Mouse (Mus musculus): Measurements from ENCODE around the gene Ccdc51. TPM values are rescaled to one million over a fixed set of nuclear protein-coding genes. Genes with fewer than 3 reads are reported as not detected.
A peak's percentile ranks its signal among the peaks of the same experiment; 100 is the strongest.

The Ccdc51 gene
- polyA plus RNA-seq, 1 experiment: not detected

GRCm38 (mm10) chr9:109055271-109056030 is 26.8 kb upstream of the Ccdc51 start:
- peak overlapping the region; percentile 64 for H3K27ac ChIP-seq (ENCODE audit: insufficient read depth, low read depth, low read length)
- peaks cover 48% of the 10 kb centered on the region for H3K4me1 ChIP-seq (ENCODE audit: control insufficient read depth, insufficient read depth, low read length)
- 86% methylated on average over 12 of the region's 12 CpGs for WGBS
- TF ChIP-seq POLR2A (IDR thresholded peaks at IDR 0.05; ENCODE audit: insufficient read depth, low read depth, low read length) (no peak), CTCF (IDR thresholded peaks at IDR 0.05; ENCODE audit: insufficient read depth, low read depth, low read length) (no peak)
- H3K4me3 ChIP-seq (ENCODE audit: insufficient read depth, low read depth, low read length): peak overlapping the region; percentile 47

GRCm38 (mm10) chr9:109056081-109056690 is 26.1 kb upstream of the Ccdc51 start:
- no peak overlapping the region for H3K4me3 ChIP-seq (ENCODE audit: insufficient read depth, low read depth, low read length)
- peaks cover 48% of the 10 kb centered on the region for H3K4me1 ChIP-seq (ENCODE audit: control insufficient read depth, insufficient read depth, low read length)
- TF ChIP-seq CTCF (IDR thresholded peaks at IDR 0.05; ENCODE audit: insufficient read depth, low read depth, low read length) (no peak), POLR2A (IDR thresholded peaks at IDR 0.05; ENCODE audit: insufficient read depth, low read depth, low read length) (no peak)
- H3K27ac ChIP-seq (ENCODE audit: insufficient read depth, low read depth, low read length): no peak overlapping the region
- WGBS: 91% methylated on average over 17 of the region's 17 CpGs

GRCm38 (mm10) chr9:109056916-109057315 is 25.4 kb upstream of the Ccdc51 start:
- H3K27ac ChIP-seq (ENCODE audit: insufficient read depth, low read depth, low read length): no peak overlapping the region
- peaks cover 48% of the 10 kb centered on the region for H3K4me1 ChIP-seq (ENCODE audit: control insufficient read depth, insufficient read depth, low read length)
- H3K4me3 ChIP-seq (ENCODE audit: insufficient read depth, low read depth, low read length): no peak overlapping the region
- no peak for TF ChIP-seq CTCF (IDR thresholded peaks at IDR 0.05; ENCODE audit: insufficient read depth, low read depth, low read length)
- TF ChIP-seq POLR2A (IDR thresholded peaks at IDR 0.05; ENCODE audit: insufficient read depth, low read depth, low read length): no peak
- WGBS: 87% methylated on average over 4 of the region's 4 CpGs

- 53% methylated on average over 5 of the region's 5 CpGs for WGBS
- no peak overlapping the region for H3K4me3 ChIP-seq (ENCODE audit: insufficient read depth, low read depth, low read length)
- peaks cover 48% of the 10 kb centered on the region for H3K4me1 ChIP-seq (ENCODE audit: control insufficient read depth, insufficient read depth, low read length)
- TF ChIP-seq CTCF (IDR thresholded peaks at IDR 0.05; ENCODE audit: insufficient read depth, low read depth, low read length): no peak
- no peak overlapping the region for H3K27ac ChIP-seq (ENCODE audit: insufficient read depth, low read depth, low read length)
Observed at GRCm38 (mm10) chr9:109057543-109057942, 24.8 kb upstream of the Ccdc51 start.

GRCm38 (mm10) chr9:109058006-109058765 is 24.1 kb upstream of the Ccdc51 start:
- 0 out of 2 replicates have a peak overlapping the region, but pooled peaks have one; percentile 48 for H3K4me3 ChIP-seq (ENCODE audit: insufficient read depth, low read depth, low read length)

GRCm38 (mm10) chr9:109059136-109059903 is 23.0 kb upstream of the Ccdc51 start, which contains the start of gene Trex1:
TSS of gene Trex1 (minus strand) at chr9:109059734.
- peak within 1 kb of the TSS; percentile 48 for H3K4me3 ChIP-seq (ENCODE audit: insufficient read depth, low read depth, low read length)
- no peak for TF ChIP-seq POLR2A (IDR thresholded peaks at IDR 0.05; ENCODE audit: insufficient read depth, low read depth, low read length)
- TF ChIP-seq CTCF (IDR thresholded peaks at IDR 0.05; ENCODE audit: insufficient read depth, low read depth, low read length): peak; percentile 92
- H3K27ac ChIP-seq (ENCODE audit: insufficient read depth, low read depth, low read length): peak within 1 kb of the TSS; percentile 65
- peaks cover 47% of the 10 kb centered on the region for H3K4me1 ChIP-seq (ENCODE audit: control insufficient read depth, insufficient read depth, low read length)
- WGBS: 2% methylated on average over 15 of the region's 15 CpGs

More at GRCm38 (mm10) chr9:109058006-109058765, 24.1 kb upstream of the Ccdc51 start:
- TF ChIP-seq CTCF (IDR thresholded peaks at IDR 0.05; ENCODE audit: insufficient read depth, low read depth, low read length): no peak
- no peak for TF ChIP-seq POLR2A (IDR thresholded peaks at IDR 0.05; ENCODE audit: insufficient read depth, low read depth, low read length)
- WGBS: 89% methylated on average over 19 of the region's 19 CpGs
- Histone ChIP-seq H3K4me1 (ENCODE audit: control insufficient read depth, insufficient read depth, low read length) (peaks cover 48% of the 10 kb centered on the region), H3K27ac (ENCODE audit: insufficient read depth, low read depth, low read length) (peak overlapping the region; percentile 65; the same call in 1 of the 2 replicates)

- Histone ChIP-seq H3K4me3 (ENCODE audit: insufficient read depth, low read depth, low read length) (no peak overlapping the region), H3K27ac (ENCODE audit: insufficient read depth, low read depth, low read length) (peak overlapping the region; percentile 63), H3K4me1 (ENCODE audit: control insufficient read depth, insufficient read depth, low read length) (peaks cover 39% of the 10 kb centered on the region)
- 89% methylated on average over 16 of the region's 16 CpGs for WGBS
- no peak for TF ChIP-seq CTCF (IDR thresholded peaks at IDR 0.05; ENCODE audit: insufficient read depth, low read depth, low read length)
- no peak for TF ChIP-seq POLR2A (IDR thresholded peaks at IDR 0.05; ENCODE audit: insufficient read depth, low read depth, low read length)
Observed at GRCm38 (mm10) chr9:109060184-109060897, 22.0 kb upstream of the Ccdc51 start.

- peaks cover 34% of the 10 kb centered on the region for H3K4me1 ChIP-seq (ENCODE audit: control insufficient read depth, insufficient read depth, low read length)
- WGBS: 87% methylated on average over 5 of the region's 5 CpGs
- no peak overlapping the region for H3K27ac ChIP-seq (ENCODE audit: insufficient read depth, low read depth, low read length)
- H3K4me3 ChIP-seq (ENCODE audit: insufficient read depth, low read depth, low read length): no peak overlapping the region
- no peak for TF ChIP-seq POLR2A (IDR thresholded peaks at IDR 0.05; ENCODE audit: insufficient read depth, low read depth, low read length)
- no peak for TF ChIP-seq CTCF (IDR thresholded peaks at IDR 0.05; ENCODE audit: insufficient read depth, low read depth, low read length)
Observed at GRCm38 (mm10) chr9:109060898-109061295, 21.4 kb upstream of the Ccdc51 start.

Measured in olfactory bulb, adult 2 months (tissue).